Mouse (Mus musculus): ENCODE results near the gene Slc6a6.

DNA sequence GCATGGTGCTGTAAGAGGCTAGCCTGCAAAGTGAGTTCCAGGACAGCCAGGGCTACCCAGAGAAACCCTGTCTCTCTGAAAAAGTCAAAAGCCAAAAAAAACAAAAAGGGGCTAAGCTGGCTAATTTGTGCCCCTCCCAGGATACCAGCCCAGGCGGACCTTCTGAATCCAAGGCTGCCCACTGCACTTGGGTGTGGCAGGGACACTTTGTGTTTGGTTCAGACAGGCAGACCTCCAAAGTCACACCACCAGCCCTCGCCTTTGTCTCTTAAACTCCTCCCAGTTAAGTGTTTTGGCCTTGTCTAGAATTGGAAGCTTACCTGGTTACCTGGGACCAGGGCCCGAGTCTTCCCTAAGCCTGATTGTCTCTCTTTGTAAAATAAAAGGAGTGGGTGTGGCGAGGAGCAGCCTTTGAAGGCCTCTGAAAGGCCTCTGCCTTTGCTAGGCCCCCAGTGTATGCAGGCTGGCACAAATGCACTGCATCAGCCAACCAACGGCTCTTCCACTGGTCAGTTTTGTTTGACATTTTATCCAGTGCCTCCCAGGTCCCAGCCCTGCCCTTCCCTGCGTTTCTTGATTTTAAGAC lies 26.6 kb downstream of the Slc6a6 start:
- TF ChIP-seq POLR2A (IDR thresholded peaks at IDR 0.05; ENCODE audit: borderline replicate concordance, extremely low read depth, insufficient read depth, insufficient read length, poor library complexity, severe bottlenecking) (no peak), CTCF (IDR thresholded peaks at IDR 0.05; ENCODE audit: borderline replicate concordance, extremely low read depth, insufficient read depth, insufficient read length) (no peak)

Measured in brain, embryonic 14.5 days (tissue).